Mouse (Mus musculus) stomach, adult 2 months (tissue): Measurements from ENCODE around the gene Igll1. TPM values are rescaled to one million over a fixed set of nuclear protein-coding genes. Genes with fewer than 3 reads are reported as not detected.

ENCODE experiments used
- polyA plus RNA-seq: library from polyadenylated mRNA; depleted of rRNA; stranded (reverse); fragments of >200 nt; gene quantifications from 2 replicates; pipeline ENCODE4 v1.2.3, GENCODE M21; 2012; rRNA removed

Igll1 gene
- polyA plus RNA-seq: not detected in 2 replicates

DNA sequence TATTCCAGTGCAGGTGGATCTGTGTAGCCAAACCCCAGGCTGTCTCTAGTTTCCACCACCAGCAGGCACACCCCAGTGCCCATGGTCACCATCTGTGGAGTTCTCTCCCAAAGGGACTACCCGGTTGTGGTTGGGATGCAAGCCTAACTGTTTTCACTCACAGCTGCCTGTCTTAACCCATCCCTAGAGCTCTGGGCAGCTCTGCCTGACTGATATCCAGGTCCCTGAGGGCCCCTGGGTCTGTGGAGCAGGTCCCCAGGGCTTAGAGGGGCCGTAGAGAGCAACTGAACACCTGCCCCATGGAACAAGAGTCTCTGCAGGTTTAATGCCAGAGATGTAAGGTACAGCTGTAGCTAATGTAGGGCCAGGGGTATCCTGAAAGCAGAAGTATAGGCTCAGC is at the start of gene Igll1:
Gene Igll1, minus strand, starts transcription at position 8 of the 400 bp plus-strand sequence.

DNA sequence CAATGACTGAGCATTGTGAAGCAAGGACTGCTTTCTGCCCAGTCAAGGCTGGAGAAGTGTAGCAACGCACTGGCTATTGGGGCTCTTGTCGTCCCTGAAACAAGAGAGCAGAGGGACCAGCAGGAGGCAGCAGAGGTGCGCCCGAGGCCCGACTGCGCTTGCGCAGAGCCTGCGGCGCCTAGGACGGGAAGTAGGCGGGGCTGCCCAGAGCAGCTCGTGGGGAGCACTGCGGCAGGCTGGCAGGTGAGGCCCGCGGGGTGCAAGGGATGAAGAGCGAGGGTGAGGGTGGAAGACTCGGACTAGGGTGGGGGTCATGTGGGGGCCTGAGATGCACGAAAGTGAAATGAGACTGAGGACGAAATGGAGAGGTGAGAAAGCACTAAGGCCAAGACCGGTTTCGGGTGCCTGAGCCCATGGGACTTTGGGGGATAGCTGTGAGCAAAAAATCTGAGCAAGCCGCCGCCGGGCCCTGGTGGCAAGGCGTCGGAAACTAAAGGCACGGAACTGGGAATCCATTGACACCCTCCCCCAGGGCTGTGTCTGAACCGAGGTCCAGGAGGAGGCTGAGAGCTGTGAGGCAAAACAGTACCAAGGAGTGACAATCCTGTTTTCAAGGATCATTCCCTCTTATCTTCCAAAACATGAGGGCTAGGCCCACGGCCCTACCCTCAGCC is 32.7 kb upstream of the Igll1 start, which contains the start of gene Ppm1f:
Gene Ppm1f, plus strand, starts transcription at position 88 of the 674 bp plus-strand sequence.

DNA sequence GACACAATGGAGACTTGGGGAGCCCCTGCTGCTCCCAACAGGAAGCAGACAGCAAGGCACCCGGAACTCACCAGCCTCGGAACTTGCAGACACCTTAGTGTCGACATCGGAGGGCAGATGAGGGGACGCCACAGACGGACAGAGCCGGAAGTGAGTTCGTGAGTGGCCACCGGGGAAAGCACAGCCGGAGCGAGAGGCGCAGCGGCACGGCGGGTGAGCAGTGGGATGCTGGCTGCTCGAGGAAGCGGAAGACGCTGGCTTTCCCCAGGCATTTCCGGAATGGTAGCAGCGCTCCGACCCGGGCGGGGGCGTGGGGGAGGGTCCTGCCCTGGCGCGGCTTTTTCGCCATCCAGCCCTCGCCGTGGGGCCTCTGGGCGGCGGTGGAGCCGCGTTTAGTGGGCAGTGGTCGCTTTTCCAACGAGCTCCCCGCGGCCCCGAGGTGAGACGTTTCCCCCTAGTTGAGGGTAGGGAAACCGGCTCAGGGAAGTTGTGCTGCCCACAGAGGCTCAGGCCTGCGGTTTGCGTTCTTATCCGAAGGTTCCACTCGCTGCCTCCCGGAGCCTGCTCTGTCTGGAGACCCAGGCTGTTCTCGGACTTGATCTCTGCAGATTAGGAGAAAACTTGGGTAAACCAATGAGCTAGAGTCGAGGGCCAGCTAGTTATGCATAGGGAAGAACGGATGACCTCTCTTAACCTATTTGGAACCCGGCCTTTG is 7.0 kb upstream of the Igll1 start, which contains the start of the genes Top3b and Vpreb1:
Gene Top3b, plus strand, starts transcription at position 120 of the 715 bp plus-strand sequence.
Gene Vpreb1, minus strand, starts transcription at position 227 of the 715 bp plus-strand sequence.

DNA sequence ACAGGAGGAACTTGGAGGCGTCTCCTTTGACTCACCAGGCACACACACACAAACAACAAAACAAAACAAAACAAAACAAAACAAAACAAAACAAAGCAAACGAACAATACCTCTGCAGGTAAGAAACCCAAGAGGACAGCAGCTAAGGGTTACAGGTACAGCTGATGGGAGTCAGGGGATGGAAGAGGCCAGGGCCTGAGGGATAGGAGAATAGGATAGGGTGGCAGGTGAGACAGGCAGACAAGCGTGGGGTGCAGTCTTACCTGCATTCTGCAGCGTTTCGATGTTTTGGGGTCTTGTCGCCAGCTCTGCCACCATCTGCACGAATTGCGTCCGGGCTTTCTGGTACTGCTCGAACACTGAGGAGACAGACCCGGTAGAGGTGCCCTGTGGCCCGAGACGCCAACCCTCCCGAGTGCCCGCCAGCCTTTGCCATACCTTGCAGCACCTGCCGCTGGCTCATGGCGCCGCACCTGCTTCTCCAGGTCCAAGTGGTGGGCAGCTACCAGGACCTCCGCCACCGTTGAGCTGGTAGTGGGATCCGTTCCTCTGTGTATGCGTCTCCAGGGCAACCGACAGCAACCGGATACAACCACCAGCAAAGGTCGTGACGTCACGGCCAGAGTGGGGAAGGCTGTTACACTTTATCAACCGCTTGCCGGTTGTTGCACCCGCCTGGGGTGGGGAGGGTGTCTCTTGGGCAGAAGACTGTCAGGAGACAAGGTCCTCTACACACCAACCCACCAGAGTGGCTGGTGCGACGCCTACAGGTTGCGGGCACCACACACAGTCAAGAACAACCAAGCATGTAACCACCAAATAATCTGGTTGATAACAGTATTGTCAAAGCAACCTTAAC is 34.8 kb downstream of the Igll1 start, which contains the start of gene Spag6l:
Gene Spag6l, minus strand, starts transcription at position 700 of the 859 bp plus-strand sequence.

Other genes with a start within 250 kb of the Igll1 start
- not detected in 2 replicates for gene Olfr19, start 187.6 kb downstream of the Igll1 start, polyA plus RNA-seq
- gene Spag6l, start 34.5 kb downstream of the Igll1 start, polyA plus RNA-seq: 0.06 and 0.10 TPM in 2 replicates
- 20.1 and 23.9 TPM in 2 replicates for gene Top3b, start 6.8 kb upstream of the Igll1 start, polyA plus RNA-seq
- gene Vpreb1, start 6.9 kb upstream of the Igll1 start, polyA plus RNA-seq: 3.6 and 7.8 TPM in 2 replicates
- gene Ppm1f, start 32.5 kb upstream of the Igll1 start, polyA plus RNA-seq: 2.3 and 2.5 TPM in 2 replicates
- gene Mapk1, start 119.4 kb upstream of the Igll1 start, polyA plus RNA-seq: 18.0 and 25.5 TPM in 2 replicates
- gene Ypel1, start 205.7 kb upstream of the Igll1 start, polyA plus RNA-seq: 0.41 and 0.46 TPM in 2 replicates
- 34.7 and 35.1 TPM in 2 replicates for gene Ppil2, start 247.3 kb upstream of the Igll1 start, polyA plus RNA-seq